Comparison of ENCODE assay signal across 11 mouse cellular contexts in genomic region chr1:153329306-153329705, GRCm38 (mm10). TPM values are rescaled to one million over a fixed set of nuclear protein-coding genes. Genes with fewer than 3 reads are reported as not detected.
DNase-seq lines count a peak whose midpoint lies in the region; ATAC-seq and TF ChIP-seq lines count a peak whose summit lies in the region.
"Had no signal": no experiment of that assay in that cellular context is flagged by ENCODE, and none has a peak within 500 bp of the region (broad histone marks: within the 10 kb centered on the region; RNA-seq: fewer than 3 reads in every experiment).

No protein-coding gene starts in this region.

- H3K9me3 ChIP-seq in heart, embryonic 14.5 days (ENCODE audit: control insufficient read depth, low read length): no peaks in the 10 kb centered on the region
- no peaks in the 10 kb centered on the region for H3K9me3 ChIP-seq in intestine, embryonic 15.5 days
- H3K9me3 ChIP-seq in liver, postnatal 0 days (ENCODE audit: low read length): no peaks in the 10 kb centered on the region

- no peak for TF ChIP-seq EP300 in liver, postnatal 0 days (IDR thresholded peaks at IDR 0.05; ENCODE audit: low read depth)

- H3K9ac ChIP-seq in heart, embryonic 14.5 days (ENCODE audit: low read length): peak overlapping the region; percentile 99
- no peak overlapping the region for H3K9ac ChIP-seq in intestine, embryonic 15.5 days
- no peak overlapping the region for H3K9ac ChIP-seq in liver, postnatal 0 days (replicated peaks)

- DNase-seq in heart, adult 8-10 months (ENCODE audit: low spot score): no peak
- DNase-seq in kidney, postnatal 4 days: peak; percentile 51 to 68
- DNase-seq in kidney, postnatal 14 days: no peak
- peak; percentile 61 for DNase-seq in ES-CJ7 (ENCODE audit: low read depth, low spot score)
- DNase-seq in liver, postnatal 0 days: no peak
- DNase-seq: cerebellum, postnatal 36 days; thymus, adult 18-20 months had no signal

- peaks cover 26% of the 10 kb centered on the region for H3K36me3 ChIP-seq in heart, embryonic 14.5 days (ENCODE audit: control insufficient read depth, insufficient read depth, low read length)
- H3K36me3 ChIP-seq in intestine, embryonic 15.5 days: 0 out of 2 replicates have a peak, but pooled peaks cover 3% of the 10 kb centered on the region
- H3K36me3 ChIP-seq in liver, postnatal 0 days (replicated peaks; ENCODE audit: insufficient read depth, low read length): 0 out of 2 replicates have a peak, but pooled peaks cover 3% of the 10 kb centered on the region

- H3K4me2 ChIP-seq in heart, embryonic 14.5 days (ENCODE audit: low read length): peak overlapping the region; percentile 78
- H3K4me2 ChIP-seq in intestine, embryonic 15.5 days (replicated peaks): peak overlapping the region; percentile 73; the same call in 1 of the 2 replicates
- H3K4me2 ChIP-seq in liver, postnatal 0 days (ENCODE audit: low read depth, low read length): no peak overlapping the region

- peaks cover 21 to 49% of the 10 kb centered on the region in 2 experiments for H3K4me1 ChIP-seq in heart, embryonic 14.5 days (ENCODE audit: control insufficient read depth in 2 of 2, insufficient read depth in 2 of 2, low read length in 2 of 2)
- peaks cover 20% of the 10 kb centered on the region for H3K4me1 ChIP-seq in intestine, embryonic 15.5 days (replicated peaks)
- H3K4me1 ChIP-seq in liver, postnatal 0 days (ENCODE audit: insufficient read depth): peaks cover 13% of the 10 kb centered on the region

- TF ChIP-seq CTCF in liver, postnatal 0 days (IDR thresholded peaks at IDR 0.05; ENCODE audit: low read depth): no peak

- H3K27ac ChIP-seq in heart, embryonic 14.5 days (replicated peaks in 1 of 2; ENCODE audit: control insufficient read depth in 1 of 2, insufficient read depth in 1 of 2, low read depth in 2 of 2, low read length in 2 of 2): no peak overlapping the region
- H3K27ac ChIP-seq in intestine, embryonic 15.5 days: no peak overlapping the region
- H3K27ac ChIP-seq in liver, postnatal 0 days (ENCODE audit: low read depth): no peak overlapping the region

- WGBS in heart, embryonic 14.5 days: 75% methylated on average over 6 of the region's 6 CpGs
- 78% methylated on average over 6 of the region's 6 CpGs for WGBS in intestine, embryonic 15.5 days
- 71% methylated on average over 6 of the region's 6 CpGs for WGBS in liver, postnatal 0 days (ENCODE audit: insufficient replicate concordance)

- no peaks in the 10 kb centered on the region for H3K27me3 ChIP-seq in heart, embryonic 14.5 days (ENCODE audit: control insufficient read depth, insufficient read depth, low read length)
- no peaks in the 10 kb centered on the region for H3K27me3 ChIP-seq in intestine, embryonic 15.5 days (replicated peaks)
- H3K27me3 ChIP-seq in liver, postnatal 0 days (ENCODE audit: insufficient read depth, low read length): peaks cover 4% of the 10 kb centered on the region; the same call in 1 of the 2 replicates
- H3K27me3 ChIP-seq: CH12.LX had no signal

- peak overlapping the region in 1 of 2 experiments; percentile 99; a peak in 1 of 4 replicates for H3K4me3 ChIP-seq in heart, embryonic 14.5 days (ENCODE audit: control insufficient read depth in 1 of 2, insufficient read depth in 1 of 2, low read depth in 1 of 2, low read length in 2 of 2)
- no peak overlapping the region; the same call in 1 of the 2 replicates for H3K4me3 ChIP-seq in intestine, embryonic 15.5 days (replicated peaks)
- H3K4me3 ChIP-seq in liver, postnatal 0 days (ENCODE audit: low read depth, low read length): no peak overlapping the region

- ATAC-seq in heart, embryonic 14.5 days (ENCODE audit: insufficient number of reproducible peaks, insufficient read depth, low FRiP score, low read depth): no peak
- no peak for ATAC-seq in intestine, embryonic 15.5 days
- no peak for ATAC-seq in monocyte, adult 5-6 weeks (replicated peaks; ENCODE audit: insufficient number of reproducible peaks, low FRiP score, low TSS enrichment, poor library complexity, severe bottlenecking)
- ATAC-seq in liver, postnatal 0 days: no peak

RNA-seq across cellular contexts. Expression of gene Lamc1, which starts 3.3 kb away (rescaled TPM):
- 133 and 138 TPM in 2 replicates for polyA plus RNA-seq in heart, embryonic 14.5 days (2014; fragmentation: Nextera tagmentation; extraction: Ambion mirVana)
- 100 to 1,000 TPM in 2 of 4 experiments, 10 to 100 TPM in 2; 83.2 to 109 (median 98.8) TPM for total RNA-seq in heart, adult 8-10 months (2022)
- 58.1 and 60.9 TPM in 2 replicates for polyA plus RNA-seq in intestine, embryonic 15.5 days (2015; fragmentation: Nextera tagmentation; extraction: Ambion mirVana)
- total RNA-seq in monocyte, adult 5-6 weeks (2017): 0.67 to 4.7 TPM (median 1.4 TPM) in 3 replicates
- polyA plus RNA-seq in liver, postnatal 0 days (2015; fragmentation: Nextera tagmentation; extraction: Ambion mirVana): 9.6 and 11.5 TPM in 2 replicates

Comparison
In these comparisons a context has a peak if more than half of its experiments do, and no peak if none do; other contexts are left out.
1. DNase-seq: peak in kidney, postnatal 4 days (2 of 2) and ES-CJ7 (single experiment); none in heart, adult 8-10 months (single experiment), kidney, postnatal 14 days (single experiment) and liver, postnatal 0 days (single experiment).